8 mouse cellular contexts compared by ENCODE assay signal in the genomic region with DNA sequence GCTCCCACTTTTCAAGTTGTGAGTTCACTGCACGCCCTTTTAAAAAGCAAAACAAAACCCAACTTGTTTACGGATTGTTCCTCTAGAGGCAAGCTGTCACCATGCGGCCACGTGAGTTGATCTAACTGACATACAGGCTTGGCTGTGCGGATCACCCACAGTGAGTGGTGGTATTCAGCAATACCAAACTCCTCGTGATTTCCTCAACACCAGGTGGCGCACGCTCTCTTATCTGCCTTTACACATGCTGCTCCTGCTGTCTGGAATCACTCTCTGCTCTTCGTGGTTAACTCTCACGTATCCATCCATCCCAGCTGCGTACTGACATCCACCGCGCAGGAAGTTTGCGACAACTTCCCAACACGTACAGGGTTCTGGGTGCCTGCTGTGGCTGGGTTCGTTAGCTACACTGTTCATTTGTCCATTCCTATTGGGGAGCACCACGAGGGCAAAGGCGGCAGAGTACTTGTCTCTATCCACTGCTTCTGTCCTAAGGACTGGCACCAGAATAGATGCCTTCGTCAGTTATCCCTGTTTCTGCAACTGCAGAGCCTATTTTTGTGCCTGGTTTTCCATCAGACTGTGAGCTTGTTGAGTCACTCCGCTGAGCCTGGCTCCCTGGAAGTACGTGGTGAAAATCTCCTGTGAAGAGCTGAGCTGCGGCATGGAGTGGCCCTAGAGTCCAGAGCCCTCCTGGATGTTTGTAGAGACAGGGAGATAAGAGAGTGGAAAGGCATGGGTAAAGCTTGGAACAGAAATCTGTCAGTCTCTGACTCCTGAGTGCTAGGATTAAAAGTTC. TPM values are rescaled to one million over a fixed set of nuclear protein-coding genes. Genes with fewer than 3 reads are reported as not detected.
DNase-seq lines count a peak whose midpoint lies in the region; ATAC-seq and TF ChIP-seq lines count a peak whose summit lies in the region.

No protein-coding gene starts in this region.

- H3K27me3 ChIP-seq in embryonic facial prominence, embryonic 11.5 days (ENCODE audit: control insufficient read depth, insufficient read depth, low read length) = no peaks in the 10 kb centered on the region
- 0 out of 2 replicates have a peak, but pooled peaks cover 4% of the 10 kb centered on the region for H3K27me3 ChIP-seq in intestine, postnatal 0 days (replicated peaks; ENCODE audit: control insufficient read depth, insufficient read depth, low read length)
- H3K27me3 ChIP-seq in midbrain, embryonic 11.5 days (ENCODE audit: control insufficient read depth, insufficient read depth, low read length) = no peaks in the 10 kb centered on the region

- H3K4me1 ChIP-seq in embryonic facial prominence, embryonic 11.5 days (ENCODE audit: control insufficient read depth, insufficient read depth, low read length) = no peaks in the 10 kb centered on the region
- no peaks in the 10 kb centered on the region for H3K4me1 ChIP-seq in intestine, postnatal 0 days (replicated peaks; ENCODE audit: control insufficient read depth, insufficient read depth, low read length)
- no peaks in the 10 kb centered on the region for H3K4me1 ChIP-seq in midbrain, embryonic 11.5 days (ENCODE audit: control insufficient read depth, insufficient read depth, low read length)

- 27% methylated on average over 22 of the region's 22 CpGs for WGBS in embryonic facial prominence, embryonic 11.5 days
- 16% methylated on average over 22 of the region's 22 CpGs for WGBS in intestine, postnatal 0 days
- WGBS in midbrain, embryonic 11.5 days = 28% methylated on average over 22 of the region's 22 CpGs

- H3K4me2 ChIP-seq in embryonic facial prominence, embryonic 11.5 days (ENCODE audit: low read depth, low read length) = peak overlapping the region; percentile 25; the same call in 1 of the 2 replicates
- H3K4me2 ChIP-seq in intestine, postnatal 0 days (replicated peaks; ENCODE audit: low read depth) = peak overlapping the region; percentile 31
- H3K4me2 ChIP-seq in midbrain, embryonic 11.5 days = no peak overlapping the region

- TF ChIP-seq CTCF in intestine, postnatal 0 days (IDR thresholded peaks at IDR 0.05; ENCODE audit: low read depth) = peak; percentile 97

- no peaks in the 10 kb centered on the region for H3K36me3 ChIP-seq in embryonic facial prominence, embryonic 11.5 days (replicated peaks; ENCODE audit: control insufficient read depth, insufficient read depth, low read depth, low read length)
- H3K36me3 ChIP-seq in intestine, postnatal 0 days (ENCODE audit: control insufficient read depth, insufficient read depth) = no peaks in the 10 kb centered on the region
- no peaks in the 10 kb centered on the region for H3K36me3 ChIP-seq in midbrain, embryonic 11.5 days (ENCODE audit: control insufficient read depth, insufficient read depth, low read length)

- ATAC-seq in embryonic facial prominence, embryonic 11.5 days (replicated peaks; ENCODE audit: insufficient number of reproducible peaks, low FRiP score, low TSS enrichment, low read depth) = peak; percentile 89
- ATAC-seq in granulocyte monocyte progenitor cell, adult 5-6 weeks (replicated peaks; ENCODE audit: poor library complexity, severe bottlenecking) = peak; percentile 84
- peak; percentile 38; the same call in 1 of the 2 replicates for ATAC-seq in intestine, postnatal 0 days
- peak; percentile 90 for ATAC-seq in midbrain, embryonic 11.5 days (ENCODE audit: low FRiP score)

- H3K9me3 ChIP-seq in embryonic facial prominence, embryonic 11.5 days (replicated peaks; ENCODE audit: control insufficient read depth, low read length) = no peaks in the 10 kb centered on the region
- no peaks in the 10 kb centered on the region for H3K9me3 ChIP-seq in intestine, postnatal 0 days (ENCODE audit: control insufficient read depth)
- no peaks in the 10 kb centered on the region for H3K9me3 ChIP-seq in midbrain, embryonic 11.5 days (ENCODE audit: control insufficient read depth, low read length)

- intact Hi-C loops in left cerebral cortex, postnatal 36 days (cut with DNase I) = loop anchor here (2.0 kb wide), 1 partner anchor 32 kb away; no protein-coding TSS in a partner anchor

- no peak overlapping the region for H3K9ac ChIP-seq in embryonic facial prominence, embryonic 11.5 days (replicated peaks; ENCODE audit: low read length)
- no peak overlapping the region for H3K9ac ChIP-seq in intestine, postnatal 0 days (ENCODE audit: low read depth, low read length)
- no peak overlapping the region for H3K9ac ChIP-seq in midbrain, embryonic 11.5 days (ENCODE audit: low read length)

- DNase-seq in adrenal gland, postnatal 14 days = peak; percentile 88
- peak; percentile 92 for DNase-seq in embryonic facial prominence, embryonic 11.5 days (ENCODE audit: low spot score)
- DNase-seq in left cerebral cortex, postnatal 36 days (ENCODE audit: low spot score in 2 of 2) = peak; percentile 81 to 88
- peak; percentile 98 for DNase-seq in midbrain, embryonic 11.5 days (ENCODE audit: low spot score, missing footprints)
- DNase-seq in right cerebral cortex, postnatal 4 days = peak; percentile 91
- DNase-seq in yolk sac, embryonic 10.5 days (ENCODE audit: low spot score) = peak; percentile 70

- H3K27ac ChIP-seq in embryonic facial prominence, embryonic 11.5 days (replicated peaks; ENCODE audit: low read depth, low read length) = no peak overlapping the region
- H3K27ac ChIP-seq in intestine, postnatal 0 days (ENCODE audit: low read depth, low read length) = no peak overlapping the region
- no peak overlapping the region for H3K27ac ChIP-seq in midbrain, embryonic 11.5 days (ENCODE audit: low read depth, low read length)

- no peak overlapping the region for H3K4me3 ChIP-seq in embryonic facial prominence, embryonic 11.5 days (ENCODE audit: low read depth, low read length)
- no peak overlapping the region for H3K4me3 ChIP-seq in intestine, postnatal 0 days (ENCODE audit: low read depth, low read length)
- no peak overlapping the region for H3K4me3 ChIP-seq in midbrain, embryonic 11.5 days (ENCODE audit: low read depth, low read length)

RNA-seq across cellular contexts. Expression of gene Glt8d2, which starts 23.8 kb away (rescaled TPM):
- 2.3 and 2.8 TPM in 2 replicates for total RNA-seq in adrenal gland, postnatal 14 days (2021)
- 6.5 and 7.2 TPM in 2 replicates for polyA plus RNA-seq in embryonic facial prominence, embryonic 11.5 days (2014; fragmentation: Nextera tagmentation; extraction: Ambion mirVana)
- total RNA-seq in granulocyte monocyte progenitor cell, adult 5-6 weeks (2014; fragmentation: Nextera tagmentation) = 1.6 TPM in 1 of 2 replicates, not detected in the other
- 1.8 and 2.5 TPM in 2 replicates for total RNA-seq in granulocyte monocyte progenitor cell, adult 5-6 weeks (2017)
- 1.3 and 1.5 TPM in 2 replicates for polyA plus RNA-seq in intestine, postnatal 0 days (2015; fragmentation: Nextera tagmentation; extraction: Ambion mirVana)
- 10 to 100 TPM; 18.2 to 20.7 TPM for total RNA-seq in left cerebral cortex, postnatal 36 days (2021)
- 2.4 and 3.3 TPM in 2 replicates for polyA plus RNA-seq in midbrain, embryonic 11.5 days (2014; fragmentation: Nextera tagmentation; extraction: Ambion mirVana)

RNA-seq across cellular contexts. Expression of gene Hcfc2, which starts 29.3 kb away (rescaled TPM):
- 30.5 and 37.3 TPM in 2 replicates for total RNA-seq in adrenal gland, postnatal 14 days (2021)
- 29.9 and 36.5 TPM in 2 replicates for polyA plus RNA-seq in embryonic facial prominence, embryonic 11.5 days (2014; fragmentation: Nextera tagmentation; extraction: Ambion mirVana)
- total RNA-seq in granulocyte monocyte progenitor cell, adult 5-6 weeks (2014; fragmentation: Nextera tagmentation) = 14.8 and 31.5 TPM in 2 replicates
- total RNA-seq in granulocyte monocyte progenitor cell, adult 5-6 weeks (2017) = 19.6 and 22.1 TPM in 2 replicates
- 18.9 and 23.3 TPM in 2 replicates for polyA plus RNA-seq in intestine, postnatal 0 days (2015; fragmentation: Nextera tagmentation; extraction: Ambion mirVana)
- total RNA-seq in left cerebral cortex, postnatal 36 days (2021) = 10 to 100 TPM; 36.7 to 41.2 TPM
- 34.4 and 35.2 TPM in 2 replicates for polyA plus RNA-seq in midbrain, embryonic 11.5 days (2014; fragmentation: Nextera tagmentation; extraction: Ambion mirVana)

RNA-seq across cellular contexts. Expression of gene Tdg, which starts 37.0 kb away (rescaled TPM):
- total RNA-seq in adrenal gland, postnatal 14 days (2021) = 31.5 and 38.6 TPM in 2 replicates
- 276 and 283 TPM in 2 replicates for polyA plus RNA-seq in embryonic facial prominence, embryonic 11.5 days (2014; fragmentation: Nextera tagmentation; extraction: Ambion mirVana)
- 48.9 and 76.4 TPM in 2 replicates for total RNA-seq in granulocyte monocyte progenitor cell, adult 5-6 weeks (2014; fragmentation: Nextera tagmentation)
- total RNA-seq in granulocyte monocyte progenitor cell, adult 5-6 weeks (2017) = 97.3 and 102 TPM in 2 replicates
- polyA plus RNA-seq in intestine, postnatal 0 days (2015; fragmentation: Nextera tagmentation; extraction: Ambion mirVana) = 48.3 and 48.6 TPM in 2 replicates
- 10 to 100 TPM; 44.4 to 52.1 TPM for total RNA-seq in left cerebral cortex, postnatal 36 days (2021)
- 340 and 352 TPM in 2 replicates for polyA plus RNA-seq in midbrain, embryonic 11.5 days (2014; fragmentation: Nextera tagmentation; extraction: Ambion mirVana)

RNA-seq across cellular contexts. Expression of gene 1190007I07Rik, which starts 43.6 kb away (rescaled TPM):
- total RNA-seq in adrenal gland, postnatal 14 days (2021) = 39.5 and 42.9 TPM in 2 replicates
- 39.0 and 41.2 TPM in 2 replicates for polyA plus RNA-seq in embryonic facial prominence, embryonic 11.5 days (2014; fragmentation: Nextera tagmentation; extraction: Ambion mirVana)
- total RNA-seq in granulocyte monocyte progenitor cell, adult 5-6 weeks (2014; fragmentation: Nextera tagmentation) = 67.2 and 73.5 TPM in 2 replicates
- 75.8 and 104 TPM in 2 replicates for total RNA-seq in granulocyte monocyte progenitor cell, adult 5-6 weeks (2017)
- polyA plus RNA-seq in intestine, postnatal 0 days (2015; fragmentation: Nextera tagmentation; extraction: Ambion mirVana) = 39.8 and 42.2 TPM in 2 replicates
- total RNA-seq in left cerebral cortex, postnatal 36 days (2021) = 10 to 100 TPM; 18.8 to 19.3 TPM
- 35.9 and 39.7 TPM in 2 replicates for polyA plus RNA-seq in midbrain, embryonic 11.5 days (2014; fragmentation: Nextera tagmentation; extraction: Ambion mirVana)

Comparison
In these comparisons a context has a peak if more than half of its experiments do, and no peak if none do; other contexts are left out.
1. ATAC-seq: peak in every context shown above with its lines; median percentile 90 in midbrain, embryonic 11.5 days; 89 in embryonic facial prominence, embryonic 11.5 days; 84 in granulocyte monocyte progenitor cell, adult 5-6 weeks; 38 in intestine, postnatal 0 days.